Mouse (Mus musculus): ENCODE results near the gene Tmod2. TPM values are rescaled to one million over a fixed set of nuclear protein-coding genes. Genes with fewer than 3 reads are reported as not detected.
"Not testable (repeated sequence)": the region's sequence is repeated elsewhere in the genome, so short reads cannot be mapped to it uniquely, and the experiment has no call there.

Tmod2 gene
- polyA plus RNA-seq, 1 experiment, result 0.27 TPM

GRCm38 (mm10) chr9:75626308-75626604 lies 15.1 kb upstream of the Tmod2 start:
- Histone ChIP-seq H3K36me3 (ENCODE audit: control insufficient read depth, insufficient read depth) (no peaks in the 10 kb centered on the region), H3K79me3 (ENCODE audit: low read depth) (peaks cover 5% of the 10 kb centered on the region), H3K79me2 (ENCODE audit: control insufficient read depth, insufficient read depth) (peaks cover 25% of the 10 kb centered on the region), H3K4me3 (ENCODE audit: insufficient read depth, poor library complexity, severe bottlenecking) (peak overlapping the region; percentile 34), H3K27me3 (ENCODE audit: control insufficient read depth, insufficient read depth, insufficient read length) (no peaks in the 10 kb centered on the region), H3ac (ENCODE audit: control insufficient read depth, insufficient read length, low read depth) (no peak overlapping the region)
- TF ChIP-seq MAX (IDR thresholded peaks at IDR 0.05) (no peak), CEBPB (IDR thresholded peaks at IDR 0.05; ENCODE audit: low read depth) (no peak), CTCF (IDR thresholded peaks at IDR 0.05; ENCODE audit: control insufficient read depth, insufficient read depth, insufficient read length) (no peak), FOSL1 (IDR thresholded peaks at IDR 0.05; ENCODE audit: insufficient read depth, low read length, poor library complexity, severe bottlenecking) (no peak), MYOG (IDR thresholded peaks at IDR 0.05; ENCODE audit: control insufficient read depth, extremely low read depth, insufficient read length) (no peak), MYOD1 (IDR thresholded peaks at IDR 0.05; ENCODE audit: control insufficient read depth, insufficient read length, low read depth) (no peak), USF1 (IDR thresholded peaks at IDR 0.05; ENCODE audit: low read depth) (no peak)

DNA sequence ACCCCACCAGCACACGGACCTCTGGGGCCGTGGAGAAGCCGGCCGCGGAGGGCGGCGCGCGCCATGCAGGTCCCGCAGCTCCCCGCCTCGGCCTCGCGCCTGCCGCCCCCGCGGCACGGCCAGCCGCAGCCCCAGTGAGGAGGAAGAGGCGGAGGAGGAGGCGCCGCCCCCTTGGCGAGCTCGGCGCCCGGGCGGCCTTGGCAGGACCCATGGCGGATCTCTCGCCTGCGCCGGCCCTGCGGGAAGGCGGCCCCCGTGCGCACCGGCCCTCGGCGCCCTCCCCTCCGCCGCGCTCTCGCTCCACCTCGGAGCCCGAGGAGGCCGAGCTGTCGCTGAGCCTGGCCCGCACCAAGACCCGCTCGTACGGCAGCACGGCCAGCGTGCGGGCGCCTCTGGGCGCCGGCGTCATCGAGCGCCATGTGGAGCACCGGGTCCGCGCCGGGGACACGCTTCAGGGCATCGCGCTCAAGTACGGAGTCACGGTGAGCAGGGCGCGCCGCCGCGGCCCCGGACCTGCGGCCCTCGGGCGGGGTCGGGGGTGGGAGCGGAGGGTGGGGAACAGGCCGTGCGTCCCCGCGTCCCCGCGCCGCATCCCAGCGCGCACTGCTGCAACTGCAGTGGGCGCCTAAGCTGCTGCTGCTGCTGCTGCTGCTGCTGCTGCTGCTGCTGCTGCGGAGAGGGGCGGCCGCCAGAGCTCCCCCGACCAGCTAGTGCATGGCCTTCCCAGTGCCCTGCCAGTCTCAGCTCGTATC lies 14.6 kb upstream of the Tmod2 start, which contains the start of gene Lysmd2:
TSS of gene Lysmd2 (plus strand) at position 186 of the 752 bp plus-strand sequence.
- Histone ChIP-seq H3K27me3 (ENCODE audit: control insufficient read depth, insufficient read depth, insufficient read length) (no peaks in the 10 kb centered on the region), H3K79me2 (ENCODE audit: control insufficient read depth, insufficient read depth) (peaks cover 25% of the 10 kb centered on the region), H3K36me3 (ENCODE audit: control insufficient read depth, insufficient read depth) (no peaks in the 10 kb centered on the region), H3K79me3 (ENCODE audit: low read depth) (peaks cover 5% of the 10 kb centered on the region), H3ac (ENCODE audit: control insufficient read depth, insufficient read length, low read depth) (peak within 1 kb of the TSS; percentile 59), H3K4me3 (ENCODE audit: insufficient read depth, poor library complexity, severe bottlenecking) (peak within 1 kb of the TSS; percentile 34)
- TF ChIP-seq CEBPB (IDR thresholded peaks at IDR 0.05; ENCODE audit: low read depth) (no peak), USF1 (IDR thresholded peaks at IDR 0.05; ENCODE audit: low read depth) (no peak), MAX (IDR thresholded peaks at IDR 0.05) (peak; percentile 50)

DNA sequence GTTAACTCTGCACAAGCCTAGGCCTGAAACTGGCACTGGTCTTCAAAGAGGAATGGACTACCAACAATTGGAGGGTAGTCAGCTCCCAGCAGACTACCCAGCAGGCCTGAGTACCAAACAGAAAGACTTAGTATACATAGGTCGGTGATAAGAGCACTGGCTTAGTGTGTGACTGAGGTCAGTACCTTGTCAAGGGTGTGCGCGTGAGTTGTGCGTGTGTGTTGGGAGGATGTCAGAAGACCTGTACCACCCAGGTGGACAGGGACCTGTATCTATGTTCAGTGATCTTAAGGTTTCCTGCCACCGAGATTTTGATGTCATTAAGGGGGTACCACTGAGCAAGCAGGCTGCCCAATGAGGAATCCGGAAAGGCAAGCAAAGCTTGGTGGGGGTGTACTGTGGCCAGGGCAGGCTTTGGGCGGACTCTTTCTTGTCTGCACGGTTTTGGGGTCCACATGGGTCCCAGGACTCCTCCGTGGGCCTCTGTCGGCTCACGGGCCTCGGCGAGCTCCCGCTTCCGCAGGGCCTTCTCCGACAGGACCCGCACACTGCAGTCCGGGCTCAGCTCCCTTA lies 13.9 kb upstream of the Tmod2 start:
- no peak for TF ChIP-seq MAX (IDR thresholded peaks at IDR 0.05)
- no peak for TF ChIP-seq FOSL1 (IDR thresholded peaks at IDR 0.05; ENCODE audit: insufficient read depth, low read length, poor library complexity, severe bottlenecking)
- TF ChIP-seq MYOD1 (IDR thresholded peaks at IDR 0.05; ENCODE audit: control insufficient read depth, insufficient read length, low read depth), result no peak
- TF ChIP-seq MYOG (IDR thresholded peaks at IDR 0.05; ENCODE audit: control insufficient read depth, extremely low read depth, insufficient read length), result no peak
- TF ChIP-seq CTCF (IDR thresholded peaks at IDR 0.05; ENCODE audit: control insufficient read depth, insufficient read depth, insufficient read length), result no peak
- TF ChIP-seq CEBPB (IDR thresholded peaks at IDR 0.05; ENCODE audit: low read depth), result no peak
- TF ChIP-seq USF1 (IDR thresholded peaks at IDR 0.05; ENCODE audit: low read depth), result no peak
- Histone ChIP-seq H3K79me2 (ENCODE audit: control insufficient read depth, insufficient read depth) (peaks cover 25% of the 10 kb centered on the region), H3K27me3 (ENCODE audit: control insufficient read depth, insufficient read depth, insufficient read length) (no peaks in the 10 kb centered on the region), H3K36me3 (ENCODE audit: control insufficient read depth, insufficient read depth) (no peaks in the 10 kb centered on the region), H3ac (ENCODE audit: control insufficient read depth, insufficient read length, low read depth) (no peak overlapping the region), H3K4me3 (ENCODE audit: insufficient read depth, poor library complexity, severe bottlenecking) (peak overlapping the region; percentile 34), H3K79me3 (ENCODE audit: low read depth) (peaks cover 5% of the 10 kb centered on the region)

DNA sequence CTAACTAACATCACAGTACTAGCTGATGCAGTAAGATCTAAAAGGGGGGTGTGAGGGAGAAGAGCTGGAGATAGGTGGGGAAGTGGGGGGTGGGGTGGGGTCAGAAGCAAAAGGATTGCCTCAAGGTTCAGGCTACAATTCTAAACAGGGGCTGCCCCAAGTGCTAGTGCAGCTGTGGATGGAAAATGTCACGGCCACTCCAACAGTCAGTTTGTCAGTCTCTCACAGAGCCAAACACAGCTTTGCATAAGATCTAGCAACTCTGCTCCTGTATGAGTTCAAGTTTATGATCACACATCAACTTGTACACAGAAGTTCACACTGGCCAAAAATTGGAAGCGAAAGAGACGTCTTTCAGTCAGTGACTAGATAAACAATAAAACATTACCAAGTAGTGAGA lies 10.3 kb upstream of the Tmod2 start:
- H3ac ChIP-seq (ENCODE audit: control insufficient read depth, insufficient read length, low read depth), result no peak overlapping the region
- H3K4me3 ChIP-seq (ENCODE audit: insufficient read depth, poor library complexity, severe bottlenecking), result no peak overlapping the region
- no peaks in the 10 kb centered on the region for H3K79me3 ChIP-seq (ENCODE audit: low read depth)
- peaks cover 2% of the 10 kb centered on the region for H3K79me2 ChIP-seq (ENCODE audit: control insufficient read depth, insufficient read depth)
- H3K27me3 ChIP-seq (ENCODE audit: control insufficient read depth, insufficient read depth, insufficient read length), result no peaks in the 10 kb centered on the region
- TF ChIP-seq CTCF (IDR thresholded peaks at IDR 0.05; ENCODE audit: control insufficient read depth, insufficient read depth, insufficient read length), result no peak
- TF ChIP-seq MYOG (IDR thresholded peaks at IDR 0.05; ENCODE audit: control insufficient read depth, extremely low read depth, insufficient read length), result no peak
- no peak for TF ChIP-seq FOSL1 (IDR thresholded peaks at IDR 0.05; ENCODE audit: insufficient read depth, low read length, poor library complexity, severe bottlenecking)
- TF ChIP-seq MAX (IDR thresholded peaks at IDR 0.05), result no peak
- TF ChIP-seq MYOD1 (IDR thresholded peaks at IDR 0.05; ENCODE audit: control insufficient read depth, insufficient read length, low read depth), result no peak
- no peak for TF ChIP-seq USF1 (IDR thresholded peaks at IDR 0.05; ENCODE audit: low read depth)
- no peak for TF ChIP-seq CEBPB (IDR thresholded peaks at IDR 0.05; ENCODE audit: low read depth)
- no peaks in the 10 kb centered on the region for H3K36me3 ChIP-seq (ENCODE audit: control insufficient read depth, insufficient read depth)

GRCm38 (mm10) chr9:75619761-75620160 lies 8.6 kb upstream of the Tmod2 start:
- not testable (repeated sequence) for H3K36me3 ChIP-seq (ENCODE audit: control insufficient read depth, insufficient read depth); H3ac ChIP-seq (ENCODE audit: control insufficient read depth, insufficient read length, low read depth); H3K79me3 ChIP-seq (ENCODE audit: low read depth); H3K27me3 ChIP-seq (ENCODE audit: control insufficient read depth, insufficient read depth, insufficient read length); H3K4me3 ChIP-seq (ENCODE audit: insufficient read depth, poor library complexity, severe bottlenecking); H3K79me2 ChIP-seq (ENCODE audit: control insufficient read depth, insufficient read depth)

DNA sequence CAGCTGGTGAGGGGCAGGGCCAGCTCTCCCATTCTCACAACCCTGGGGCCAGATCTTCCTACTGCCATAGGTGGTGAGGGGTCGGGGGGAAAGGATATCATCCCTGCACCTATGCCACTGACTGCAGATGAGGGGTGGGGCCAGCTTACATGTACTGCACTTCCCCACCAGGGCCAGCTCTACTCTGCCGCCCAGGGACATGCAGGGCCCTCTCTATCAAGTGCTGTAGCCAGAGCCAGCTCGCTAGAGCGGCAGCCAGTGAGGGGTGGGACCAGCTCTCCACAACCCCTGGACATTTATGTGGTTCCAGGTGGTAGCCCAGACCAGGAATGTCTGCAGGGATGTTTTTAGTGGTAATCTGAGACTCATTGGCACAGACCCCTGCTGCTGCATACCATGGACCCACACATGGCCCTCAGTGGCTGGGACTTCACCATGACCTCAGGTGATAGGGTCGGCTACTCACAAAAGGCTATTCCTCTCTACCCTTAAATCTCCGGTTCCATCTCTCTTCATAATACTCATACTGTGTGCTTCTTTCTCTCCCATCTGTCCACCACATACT lies 7.8 kb upstream of the Tmod2 start:
- TF ChIP-seq FOSL1 (IDR thresholded peaks at IDR 0.05; ENCODE audit: insufficient read depth, low read length, poor library complexity, severe bottlenecking) (no peak), MAX (IDR thresholded peaks at IDR 0.05) (no peak), USF1 (IDR thresholded peaks at IDR 0.05; ENCODE audit: low read depth) (no peak), CEBPB (IDR thresholded peaks at IDR 0.05; ENCODE audit: low read depth) (no peak), MYOG (IDR thresholded peaks at IDR 0.05; ENCODE audit: control insufficient read depth, extremely low read depth, insufficient read length) (no peak), MYOD1 (IDR thresholded peaks at IDR 0.05; ENCODE audit: control insufficient read depth, insufficient read length, low read depth) (no peak), CTCF (IDR thresholded peaks at IDR 0.05; ENCODE audit: control insufficient read depth, insufficient read depth, insufficient read length) (no peak)
- no peak overlapping the region for H3ac ChIP-seq (ENCODE audit: control insufficient read depth, insufficient read length, low read depth)
- H3K79me3 ChIP-seq (ENCODE audit: low read depth), result no peaks in the 10 kb centered on the region
- no peaks in the 10 kb centered on the region for H3K36me3 ChIP-seq (ENCODE audit: control insufficient read depth, insufficient read depth)
- no peaks in the 10 kb centered on the region for H3K79me2 ChIP-seq (ENCODE audit: control insufficient read depth, insufficient read depth)
- H3K4me3 ChIP-seq (ENCODE audit: insufficient read depth, poor library complexity, severe bottlenecking), result no peak overlapping the region
- H3K27me3 ChIP-seq (ENCODE audit: control insufficient read depth, insufficient read depth, insufficient read length), result no peaks in the 10 kb centered on the region

All from C2C12 (cell line).